Mouse (Mus musculus) ES-E14 (cell line): ENCODE data around the gene Ivns1abp. TPM values are rescaled to one million over a fixed set of nuclear protein-coding genes. Genes with fewer than 3 reads are reported as not detected.

Experiments used
- DNase-seq: peaks from one replicate; pipeline ENCODE4 v3.0.0-alpha.2; 2013; ENCODE audit warnings: low read depth, low spot score
- H3K27ac ChIP-seq: 2 replicates; pipeline ENCODE4 v1.5.1; 2012; ENCODE audit warnings: low read depth, mild to moderate bottlenecking, low read length, moderate library complexity, mixed read lengths; ENCODE audit not compliant: poor library complexity, insufficient read depth, severe bottlenecking
- H3K36me3 ChIP-seq: 2 replicates; pipeline ENCODE4 v1.6.1; 2012; ENCODE audit warnings: mild to moderate bottlenecking, low read length, moderate library complexity, mixed read lengths; ENCODE audit not compliant: control insufficient read depth, poor library complexity, insufficient read depth, severe bottlenecking
- H3K4me1 ChIP-seq, 2 experiments: fragments of 150-350 bp in 1 of 2; sonication (generic) in 1 of 2; 2 replicates each; pipeline ENCODE4 v1.6.1; 2012; ENCODE audit warnings: low read length in 2 of 2, mild to moderate bottlenecking in 1 of 2, mixed read lengths in 1 of 2; ENCODE audit not compliant: control insufficient read depth in 2 of 2, insufficient read depth in 2 of 2, poor library complexity in 1 of 2
- H3K4me3 ChIP-seq, 2 experiments: fragments of 150-350 bp in 1 of 2; sonication (generic) in 1 of 2; 2 replicates each; pipeline ENCODE4 v1.5.1; 2012; ENCODE audit warnings: low read length in 2 of 2, low read depth in 1 of 2, mild to moderate bottlenecking in 1 of 2, mixed read lengths in 1 of 2; ENCODE audit not compliant: insufficient read depth in 1 of 2, poor library complexity in 1 of 2, severe bottlenecking in 1 of 2
- H3K9ac ChIP-seq: 2 replicates; pipeline ENCODE4 v1.6.1; 2012; ENCODE audit warnings: low read depth, mild to moderate bottlenecking, low read length, mixed read lengths; ENCODE audit not compliant: poor library complexity, insufficient read depth, severe bottlenecking
- H3K9me3 ChIP-seq: fragments of 150-350 bp; sonication (generic); 2 replicates; pipeline ENCODE4 v1.6.1; 2012; ENCODE audit warnings: low read depth, mild to moderate bottlenecking, low read length; ENCODE audit not compliant: control insufficient read depth, insufficient read depth
- CHD2 ChIP-seq: IDR thresholded peaks from 2 replicates; pipeline ENCODE4 v1.6.1; 2014; ENCODE audit warnings: mild to moderate bottlenecking, low read depth, low read length, inconsistent platforms
- HCFC1 ChIP-seq: IDR thresholded peaks from 2 replicates; pipeline ENCODE4 v1.6.1; 2012; ENCODE audit warnings: low read length, inconsistent platforms, borderline replicate concordance; ENCODE audit not compliant: insufficient read depth
- MAFK ChIP-seq: IDR thresholded peaks from 2 replicates; pipeline ENCODE4 v1.6.1; 2014; ENCODE audit warnings: mild to moderate bottlenecking, low read depth, low read length, inconsistent platforms; ENCODE audit not compliant: insufficient read depth
- ZC3H11A ChIP-seq: IDR thresholded peaks from 2 replicates; pipeline ENCODE4 v1.6.1; 2012; ENCODE audit warnings: low read depth, mild to moderate bottlenecking, inconsistent platforms, low read length, borderline replicate concordance
- ZNF384 ChIP-seq: IDR thresholded peaks from 2 replicates; pipeline ENCODE4 v1.6.1; 2012; ENCODE audit warnings: low read depth, low read length, inconsistent platforms
- in situ Hi-C, 2 experiments: fragments of 600-800 bp; cut with MboI; formaldehyde crosslinking; loops; one replicate each; pipeline ENCODE4 v1.15.1; 2025; ENCODE audit warnings: low sequenced_read_pairs in 2 of 2, inconsistent platforms in 1 of 2; ENCODE audit not compliant: unreplicated experiment in 2 of 2
- total RNA-seq: library from RNA; depleted of rRNA; stranded (reverse); fragments of 300-350 nt; gene quantifications from 2 replicates; pipeline ENCODE4 v1.2.3, GENCODE M21; 2012; rRNA removed

Ivns1abp gene
- total RNA-seq, 1 experiment = 89.5 TPM

GRCm38 (mm10) chr1:151377353-151377752, 33.1 kb downstream of the Ivns1abp start:
- in situ Hi-C loops = no loop called here
- no peak overlapping the region for H3K27ac ChIP-seq
- TF ChIP-seq CHD2 (no peak), ZC3H11A (no peak), HCFC1 (no peak), ZNF384 (no peak), MAFK (no peak)

GRCm38 (mm10) chr1:151390029-151390428, 45.8 kb downstream of the Ivns1abp start:
- no peak overlapping the region for H3K27ac ChIP-seq
- no peak overlapping the region for H3K4me3 ChIP-seq
- no peaks in the 10 kb centered on the region for H3K4me1 ChIP-seq
- H3K9ac ChIP-seq = no peak overlapping the region
- H3K9me3 ChIP-seq = no peaks in the 10 kb centered on the region
- in situ Hi-C loops = no loop called here
- H3K36me3 ChIP-seq = no peaks in the 10 kb centered on the region
- TF ChIP-seq HCFC1 (no peak), MAFK (peak; percentile 75), ZC3H11A (peak; percentile 77)
- DNase-seq = peak; percentile 20

More at GRCm38 (mm10) chr1:151377353-151377752, 33.1 kb downstream of the Ivns1abp start:
- Histone ChIP-seq H3K36me3 (no peaks in the 10 kb centered on the region), H3K9ac (no peak overlapping the region), H3K4me3 (no peak overlapping the region), H3K9me3 (no peaks in the 10 kb centered on the region), H3K4me1 (no peaks in the 10 kb centered on the region)
- DNase-seq = peak; percentile 40

DNA sequence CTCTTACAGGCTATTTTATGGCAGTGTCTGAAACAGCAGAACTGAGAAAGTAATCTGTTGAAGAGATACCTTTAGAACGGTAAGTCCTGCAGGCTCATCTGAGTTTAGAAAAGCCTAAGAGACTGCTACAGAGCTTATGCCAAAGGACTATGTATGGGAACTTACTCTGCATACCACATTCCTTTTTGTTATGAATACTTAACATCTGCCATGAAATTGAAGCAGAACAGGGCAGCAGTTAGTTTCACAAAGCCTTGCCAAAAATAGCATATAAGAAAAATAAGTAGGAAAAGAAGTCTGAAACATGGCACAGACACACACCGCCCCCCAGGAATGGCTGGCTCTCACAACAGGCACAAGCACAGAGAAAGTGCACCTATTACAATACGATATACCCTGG, 65.5 kb downstream of the Ivns1abp start:
- no peak for DNase-seq
- Histone ChIP-seq H3K36me3 (peaks cover 2% of the 10 kb centered on the region; the same call in 1 of the 2 replicates), H3K27ac (no peak overlapping the region), H3K9ac (no peak overlapping the region), H3K4me1 (no peaks in the 10 kb centered on the region), H3K9me3 (no peaks in the 10 kb centered on the region), H3K4me3 (no peak overlapping the region)
- in situ Hi-C loops = no loop called here
- no peak for TF ChIP-seq ZNF384
- no peak for TF ChIP-seq CHD2
- TF ChIP-seq ZC3H11A = no peak
- TF ChIP-seq MAFK = no peak
- no peak for TF ChIP-seq HCFC1

Other genes with a start within 250 kb of the Ivns1abp start
- gene Gm47985, start 161.9 kb upstream of the Ivns1abp start, total RNA-seq = 0.37 TPM in 1 of 2 replicates, not detected in the other
- gene Gm8947, start 152.1 kb upstream of the Ivns1abp start, total RNA-seq = 0.49 and 0.58 TPM in 2 replicates
- 1.3 and 1.7 TPM in 2 replicates for gene Gm47995, start 146.0 kb upstream of the Ivns1abp start, total RNA-seq
- gene 3110040M04Rik, start 140.4 kb upstream of the Ivns1abp start, total RNA-seq = 0.58 and 0.62 TPM in 2 replicates
- gene Gm47996, start 134.3 kb upstream of the Ivns1abp start, total RNA-seq = 0.40 and 1.2 TPM in 2 replicates
- 16.9 and 22.6 TPM in 2 replicates for gene Swt1, start 84.0 kb downstream of the Ivns1abp start, total RNA-seq
- 18.1 and 19.8 TPM in 2 replicates for gene Trmt1l, start 84.1 kb downstream of the Ivns1abp start, total RNA-seq
- 54.1 and 58.9 TPM in 2 replicates for gene Rnf2, start 156.5 kb downstream of the Ivns1abp start, total RNA-seq
- gene Fam129a, start 226.7 kb downstream of the Ivns1abp start, total RNA-seq = 7.5 and 12.1 TPM in 2 replicates